9 mouse cellular contexts compared by ENCODE assay signal in the genomic region with DNA sequence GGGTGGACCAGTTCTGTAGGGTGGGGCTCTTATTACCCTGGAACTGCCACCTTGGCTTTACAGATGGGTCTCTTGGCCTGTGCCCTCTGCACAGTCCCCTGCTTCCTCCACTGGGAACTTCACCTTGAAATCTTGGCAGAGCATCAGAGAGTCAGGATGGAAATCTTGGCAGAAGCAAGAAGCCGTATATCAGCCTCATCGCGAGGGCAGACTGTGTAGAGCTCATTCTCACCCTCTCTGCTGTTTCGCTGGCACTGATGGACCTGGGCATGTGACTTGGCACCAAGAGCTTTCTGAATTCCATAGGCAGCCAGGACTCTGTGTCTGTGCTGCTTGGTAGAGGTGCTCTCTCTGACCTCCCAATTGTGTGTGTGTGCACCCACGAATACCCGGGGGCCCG. TPM values are rescaled to one million over a fixed set of nuclear protein-coding genes. Genes with fewer than 3 reads are reported as not detected.
A peak's percentile ranks its signal among the peaks of the same experiment; 100 is the strongest.
DNase-seq lines count a peak whose midpoint lies in the region; ATAC-seq and TF ChIP-seq lines count a peak whose summit lies in the region.
"Had no signal": no experiment of that assay in that cellular context is flagged by ENCODE, and none has a peak within 500 bp of the region (broad histone marks: within the 10 kb centered on the region; RNA-seq: fewer than 3 reads in every experiment).

No protein-coding gene starts in this region.

- peaks cover 4% of the 10 kb centered on the region; the same call in 1 of the 2 replicates for H3K4me1 ChIP-seq in kidney, adult 2 months (ENCODE audit: control insufficient read depth, insufficient read depth, low read length)
- no peaks in the 10 kb centered on the region for H3K4me1 ChIP-seq in kidney, embryonic 14.5 days (ENCODE audit: control insufficient read depth, insufficient read depth, low read length)
- H3K4me1 ChIP-seq: limb, embryonic 12.5 days had no signal

- no peak for TF ChIP-seq CTCF in kidney, adult 2 months (conservative IDR thresholded peaks at IDR 0.05; ENCODE audit: insufficient read depth, insufficient read length, low read depth, low read length)

- no peak overlapping the region for H3K4me3 ChIP-seq in kidney, adult 2 months (ENCODE audit: insufficient read depth, low read depth, low read length)
- H3K4me3 ChIP-seq in kidney, embryonic 14.5 days (ENCODE audit: low read length) = no peak overlapping the region
- H3K4me3 ChIP-seq: limb, embryonic 12.5 days had no signal

- H3K4me2 ChIP-seq in kidney, embryonic 14.5 days (replicated peaks; ENCODE audit: low read depth, low read length) = no peak overlapping the region
- H3K4me2 ChIP-seq: limb, embryonic 12.5 days had no signal

- no peak for ATAC-seq in kidney, embryonic 14.5 days (ENCODE audit: low FRiP score, low TSS enrichment)
- no peak for ATAC-seq in CD4-positive, CD25-positive, alpha-beta regulatory T cell, adult 4 months

- peak; percentile 84 for DNase-seq in kidney, adult 2 months
- DNase-seq in adrenal gland, postnatal 25 days = peak; percentile 35
- peak; percentile 85 for DNase-seq in cerebellum, adult 9-11 months
- peak; percentile 74 to 86 for DNase-seq in kidney, postnatal 36 days
- no peak for DNase-seq in layer of hippocampus, adult 9-11 months
- DNase-seq: thymus, postnatal 36 days had no signal

- 28% methylated on average over 7 of the region's 7 CpGs for WGBS in kidney, adult 2 months
- WGBS in kidney, embryonic 14.5 days = 94% methylated on average over 7 of the region's 7 CpGs

- H3K27ac ChIP-seq in kidney, adult 2 months (ENCODE audit: insufficient read depth, low read depth, low read length) = peak overlapping the region; percentile 10; the same call in 1 of the 2 replicates
- no peak overlapping the region for H3K27ac ChIP-seq in kidney, embryonic 14.5 days (ENCODE audit: low read depth, low read length)
- H3K27ac ChIP-seq: limb, embryonic 12.5 days had no signal

- no peaks in the 10 kb centered on the region for H3K27me3 ChIP-seq in kidney, adult 2 months (replicated peaks; ENCODE audit: control insufficient read depth, insufficient read depth, low read length)
- H3K27me3 ChIP-seq in kidney, embryonic 14.5 days (ENCODE audit: control insufficient read depth, insufficient read depth, low read length) = no peaks in the 10 kb centered on the region
- H3K27me3 ChIP-seq: limb, embryonic 12.5 days had no signal

- H3K9me3 ChIP-seq in kidney, embryonic 14.5 days (ENCODE audit: control insufficient read depth, low read length) = no peaks in the 10 kb centered on the region

- no peak overlapping the region for H3K9ac ChIP-seq in kidney, embryonic 14.5 days (ENCODE audit: low read depth, low read length)
- H3K9ac ChIP-seq: limb, embryonic 12.5 days had no signal

- no peaks in the 10 kb centered on the region for H3K36me3 ChIP-seq in kidney, adult 2 months (ENCODE audit: control insufficient read depth, insufficient read depth, low read length)
- H3K36me3 ChIP-seq in kidney, embryonic 14.5 days (ENCODE audit: control insufficient read depth, insufficient read depth, low read length) = peaks cover 9% of the 10 kb centered on the region; the same call in 1 of the 2 replicates

- TF ChIP-seq POLR2A in kidney, adult 2 months (IDR thresholded peaks at IDR 0.05; ENCODE audit: low read depth, low read length) = no peak

RNA-seq across cellular contexts. Expression of a gene that starts 59.6 kb away (rescaled TPM):
- 7.1 and 7.7 TPM in 2 replicates for polyA plus RNA-seq in kidney, adult 2 months (2012; rRNA removed)
- 53.7 and 70.4 TPM in 2 replicates for polyA plus RNA-seq in kidney, embryonic 14.5 days (2014; fragmentation: Nextera tagmentation; extraction: Ambion mirVana)
- total RNA-seq in adrenal gland, postnatal 25 days (2021) = 21.6 and 23.2 TPM in 2 replicates
- polyA plus RNA-seq in CD4-positive, CD25-positive, alpha-beta regulatory T cell, adult 4 months (2017; shearing (Covaris generic)) = 10 to 100 TPM; 47.1 to 54.3 TPM
